Mouse (Mus musculus) thymus, adult 2 months (tissue): ENCODE measurements around the gene Mageh1. TPM values are rescaled to one million over a fixed set of nuclear protein-coding genes. Genes with fewer than 3 reads are reported as not detected.
"Not testable (repeated sequence)": the region's sequence is repeated elsewhere in the genome, so short reads cannot be mapped to it uniquely, and the experiment has no call there.

ENCODE experiments used
- DNase-seq: peaks from one replicate; pipeline ENCODE4 v3.0.0; 2021
- H3K27ac ChIP-seq: fragments of 200-500 bp; 2 replicates; pipeline ENCODE4 v1.5.1; 2012; ENCODE audit warnings: low read length, control low read depth; ENCODE audit not compliant: control insufficient read depth, insufficient read depth
- H3K27me3 ChIP-seq: fragments of 200-500 bp; 2 replicates; pipeline ENCODE4 v1.6.1; 2012; ENCODE audit warnings: mild to moderate bottlenecking, low read length, moderate library complexity, mixed read lengths; ENCODE audit not compliant: control insufficient read depth, insufficient read depth
- H3K36me3 ChIP-seq: fragments of 200-500 bp; 2 replicates; pipeline ENCODE4 v1.6.1; 2012; ENCODE audit warnings: mild to moderate bottlenecking, low read length, moderate library complexity; ENCODE audit not compliant: control insufficient read depth, insufficient read depth
- H3K4me1 ChIP-seq: fragments of 200-500 bp; replicated peaks from 2 replicates; pipeline ENCODE4 v1.6.1; 2012; ENCODE audit warnings: low read length; ENCODE audit not compliant: control insufficient read depth, insufficient read depth
- H3K4me3 ChIP-seq: fragments of 200-500 bp; 2 replicates; pipeline ENCODE4 v1.5.1; 2012; ENCODE audit warnings: mild to moderate bottlenecking, low read length, control low read depth, moderate library complexity; ENCODE audit not compliant: control insufficient read depth, insufficient read depth
- CTCF ChIP-seq: fragments of 200-500 bp; IDR thresholded peaks from 2 replicates; pipeline ENCODE4 v1.5.1; 2012; ENCODE audit warnings: mild to moderate bottlenecking, control low read depth, low read length, moderate library complexity, borderline replicate concordance; ENCODE audit not compliant: control insufficient read depth, poor library complexity, insufficient read depth; ENCODE audit errors: extremely low read depth
- POLR2A ChIP-seq: fragments of 200-500 bp; IDR thresholded peaks from 2 replicates; pipeline ENCODE4 v1.6.1; 2012; ENCODE audit warnings: mild to moderate bottlenecking, low read length, control low read depth, moderate library complexity; ENCODE audit not compliant: control insufficient read depth, poor library complexity, insufficient read depth; ENCODE audit errors: extremely low read depth
- WGBS: fragments of 180-500 bp; shearing (Covaris S2); methylation state at CpG from one replicate; pipeline ENCODE4 v1.1.7; 2018; 5-methylcytosine and 5-hydroxymethylcytosine counted together
- polyA plus RNA-seq: library from polyadenylated mRNA; depleted of rRNA; stranded (reverse); fragments of >200 nt; gene quantifications from 2 replicates; pipeline ENCODE4 v1.2.3, GENCODE M21; 2012; rRNA removed

The Mageh1 gene
- 0.94 and 1.1 TPM in 2 replicates for polyA plus RNA-seq

- TF ChIP-seq POLR2A = no peak
- no peak for TF ChIP-seq CTCF
- WGBS = 3% methylated on average over 49 of the region's 49 CpGs
- DNase-seq = peak; percentile 7
- H3K27me3 ChIP-seq = no peaks in the 10 kb centered on the region
- H3K4me3 ChIP-seq = peak within 1 kb of the TSS; percentile 26
- no peak within 1 kb of the TSS for H3K27ac ChIP-seq
- no peaks in the 10 kb centered on the region for H3K36me3 ChIP-seq
- H3K4me1 ChIP-seq = peaks cover 2% of the 10 kb centered on the region; the same call in 1 of the 2 replicates
These were observed at the start of gene Mageh1 for GRCm38 (mm10) chrX:153037087-153037971. Gene Mageh1, minus strand, starts transcription at chrX:153037575.

GRCm38 (mm10) chrX:153037972-153038744 lies 783 bp upstream of the Mageh1 start:
- not testable (repeated sequence) for H3K27me3 ChIP-seq, H3K36me3 ChIP-seq, H3K4me1 ChIP-seq, H3K4me3 ChIP-seq, H3K27ac ChIP-seq, DNase-seq
- 14% methylated on average over 7 of the region's 22 CpGs for WGBS

- not testable (repeated sequence) for H3K4me1 ChIP-seq, H3K36me3 ChIP-seq, H3K4me3 ChIP-seq, H3K27ac ChIP-seq, DNase-seq, H3K27me3 ChIP-seq
These were observed 5.8 kb downstream of the Mageh1 start for GRCm38 (mm10) chrX:153031547-153031946.

- H3K4me1 ChIP-seq, H3K27ac ChIP-seq, H3K27me3 ChIP-seq, DNase-seq, H3K4me3 ChIP-seq, H3K36me3 ChIP-seq: not testable (repeated sequence)
- 100% methylated on average over 2 of the region's 3 CpGs for WGBS
These were observed 11.7 kb downstream of the Mageh1 start for GRCm38 (mm10) chrX:153025709-153026108.

GRCm38 (mm10) chrX:153025255-153025654 lies 12.1 kb downstream of the Mageh1 start:
- not testable (repeated sequence) for DNase-seq, H3K36me3 ChIP-seq, H3K27me3 ChIP-seq, H3K4me1 ChIP-seq, H3K27ac ChIP-seq, H3K4me3 ChIP-seq
- no CpG with 5 or more reads among the region's 3 CpGs for WGBS

- no peaks in the 10 kb centered on the region for H3K4me1 ChIP-seq
- H3K4me3 ChIP-seq = peak overlapping the region; percentile 99
- no peak for TF ChIP-seq POLR2A
- TF ChIP-seq CTCF = no peak
- H3K36me3 ChIP-seq = no peaks in the 10 kb centered on the region
- H3K27ac ChIP-seq = no peak overlapping the region
- no peak for DNase-seq
- 20% methylated on average over 9 of the region's 9 CpGs for WGBS
- no peaks in the 10 kb centered on the region for H3K27me3 ChIP-seq
These were observed 29.7 kb downstream of the Mageh1 start for GRCm38 (mm10) chrX:153007685-153008047.

- no peak for TF ChIP-seq CTCF
- TF ChIP-seq POLR2A = no peak
- peak; percentile 18 for DNase-seq
These were observed 30.2 kb downstream of the Mageh1 start for GRCm38 (mm10) chrX:153007021-153007684.

More at GRCm38 (mm10) chrX:153007021-153007684, 30.2 kb downstream of the Mageh1 start:
- no peaks in the 10 kb centered on the region for H3K4me1 ChIP-seq
- no peaks in the 10 kb centered on the region for H3K27me3 ChIP-seq
- no peaks in the 10 kb centered on the region for H3K36me3 ChIP-seq
- H3K4me3 ChIP-seq = peak overlapping the region; percentile 99
- no peak overlapping the region for H3K27ac ChIP-seq
- 5% methylated on average over 43 of the region's 58 CpGs for WGBS
